Mouse (Mus musculus): Measurements from ENCODE around the gene Fgfr2. TPM values are rescaled to one million over a fixed set of nuclear protein-coding genes. Genes with fewer than 3 reads are reported as not detected.
A peak's percentile ranks its signal among the peaks of the same experiment; 100 is the strongest.

Fgfr2 gene
- polyA plus RNA-seq, 1 experiment from 2014 or later = 34.1 TPM

DNA sequence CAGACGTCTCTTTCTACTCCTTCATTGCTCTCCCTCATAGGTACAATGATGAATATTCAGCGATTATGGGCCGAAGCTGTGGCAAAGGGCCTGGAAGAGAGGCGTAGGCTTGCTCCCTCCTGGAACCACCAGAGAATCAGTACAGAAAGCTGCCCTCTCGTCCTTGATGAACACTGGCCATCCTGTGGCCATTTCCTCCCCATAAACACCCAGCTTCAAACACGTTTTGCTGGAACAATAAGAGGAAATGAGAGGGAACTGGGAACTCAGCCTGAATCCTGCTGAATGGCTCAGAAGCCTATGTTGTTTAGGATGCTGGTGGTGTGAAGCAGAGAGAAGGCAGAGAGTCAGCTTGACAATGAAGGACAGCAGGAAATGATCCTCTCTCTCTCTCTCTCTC lies 784.8 kb downstream of the Fgfr2 start:
- H3K27me3 ChIP-seq (replicated peaks) = no peaks in the 10 kb centered on the region
- H3K4me2 ChIP-seq = no peak overlapping the region
- H3K4me1 ChIP-seq (replicated peaks) = peaks cover 18% of the 10 kb centered on the region
- peak overlapping the region; percentile 16; the same call in 1 of the 2 replicates for H3K27ac ChIP-seq (ENCODE audit: poor library complexity, severe bottlenecking)
- ATAC-seq (ENCODE audit: insufficient number of reproducible peaks, low FRiP score) = no peak
- H3K9ac ChIP-seq = no peak overlapping the region
- 0 out of 2 replicates have a peak, but pooled peaks cover 4% of the 10 kb centered on the region for H3K9me3 ChIP-seq (replicated peaks)
- no peaks in the 10 kb centered on the region for H3K36me3 ChIP-seq
- H3K4me3 ChIP-seq = no peak overlapping the region
- 54% methylated on average over 6 of the region's 6 CpGs for WGBS

DNA sequence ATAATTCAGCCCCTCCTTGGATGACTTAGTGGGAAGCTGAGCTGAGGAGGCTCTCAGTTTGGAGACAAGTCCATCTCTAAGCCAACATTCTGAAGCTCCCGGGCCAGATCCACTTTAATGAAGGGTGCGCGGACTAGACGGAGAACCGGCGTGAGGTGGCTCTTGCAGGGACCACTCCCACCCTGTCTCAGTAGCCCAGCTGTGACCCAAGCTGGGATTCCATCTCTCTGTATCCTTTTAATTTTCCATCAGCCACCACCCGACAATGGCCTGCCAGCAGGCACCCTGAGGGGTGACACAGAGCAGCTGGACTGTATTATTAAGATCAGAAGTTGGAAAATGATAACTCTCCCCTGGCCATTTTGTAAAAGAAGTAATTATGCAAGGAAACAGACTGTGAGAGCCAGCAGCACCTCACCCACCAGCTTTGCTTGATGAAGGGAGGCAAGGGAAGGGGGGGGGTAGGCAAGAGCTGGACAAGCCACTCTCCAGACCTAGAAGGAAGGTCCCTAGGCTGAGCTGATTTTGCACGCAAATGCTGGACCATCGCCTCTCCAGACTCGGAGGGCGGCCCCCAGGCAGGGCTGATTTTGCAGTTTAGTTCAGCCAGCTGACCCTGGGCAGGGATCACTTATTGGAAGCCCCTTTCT lies 785.8 kb downstream of the Fgfr2 start:
- Histone ChIP-seq H3K4me3 (no peak overlapping the region), H3K9me3 (replicated peaks) (0 out of 2 replicates have a peak, but pooled peaks cover 4% of the 10 kb centered on the region), H3K4me1 (replicated peaks) (peaks cover 18% of the 10 kb centered on the region), H3K27ac (ENCODE audit: poor library complexity, severe bottlenecking) (no peak overlapping the region), H3K9ac (no peak overlapping the region), H3K27me3 (replicated peaks) (no peaks in the 10 kb centered on the region), H3K36me3 (no peaks in the 10 kb centered on the region), H3K4me2 (no peak overlapping the region)
- 75% methylated on average over 11 of the region's 11 CpGs for WGBS
- ATAC-seq (ENCODE audit: insufficient number of reproducible peaks, low FRiP score) = no peak

DNA sequence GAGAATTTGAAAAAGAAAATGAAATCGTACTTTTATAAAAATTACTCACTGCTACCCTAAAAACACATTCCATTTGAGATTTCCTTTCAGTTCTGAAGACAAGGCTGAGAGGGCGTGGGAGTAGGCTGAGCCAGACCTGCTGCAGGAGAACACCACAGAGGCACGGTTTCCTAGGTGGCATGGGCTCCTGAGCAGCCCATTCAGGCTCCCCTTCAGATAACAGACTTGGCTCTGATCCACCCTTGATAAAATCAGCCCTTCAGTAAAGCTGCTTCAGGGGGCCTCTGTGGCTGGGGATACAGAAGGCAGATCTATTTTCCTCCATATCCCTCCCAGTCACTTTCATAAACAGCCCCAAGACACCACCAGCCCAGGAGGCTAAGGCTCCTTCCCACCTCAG lies 786.4 kb downstream of the Fgfr2 start:
- ATAC-seq (ENCODE audit: insufficient number of reproducible peaks, low FRiP score) = no peak
- H3K4me2 ChIP-seq = no peak overlapping the region
- H3K27ac ChIP-seq (ENCODE audit: poor library complexity, severe bottlenecking) = no peak overlapping the region
- no peaks in the 10 kb centered on the region for H3K36me3 ChIP-seq
- no peak overlapping the region for H3K9ac ChIP-seq
- H3K9me3 ChIP-seq (replicated peaks) = 0 out of 2 replicates have a peak, but pooled peaks cover 4% of the 10 kb centered on the region
- WGBS = 44% methylated on average over 3 of the region's 3 CpGs
- H3K4me1 ChIP-seq (replicated peaks) = peaks cover 18% of the 10 kb centered on the region
- no peaks in the 10 kb centered on the region for H3K27me3 ChIP-seq (replicated peaks)
- no peak overlapping the region for H3K4me3 ChIP-seq

DNA sequence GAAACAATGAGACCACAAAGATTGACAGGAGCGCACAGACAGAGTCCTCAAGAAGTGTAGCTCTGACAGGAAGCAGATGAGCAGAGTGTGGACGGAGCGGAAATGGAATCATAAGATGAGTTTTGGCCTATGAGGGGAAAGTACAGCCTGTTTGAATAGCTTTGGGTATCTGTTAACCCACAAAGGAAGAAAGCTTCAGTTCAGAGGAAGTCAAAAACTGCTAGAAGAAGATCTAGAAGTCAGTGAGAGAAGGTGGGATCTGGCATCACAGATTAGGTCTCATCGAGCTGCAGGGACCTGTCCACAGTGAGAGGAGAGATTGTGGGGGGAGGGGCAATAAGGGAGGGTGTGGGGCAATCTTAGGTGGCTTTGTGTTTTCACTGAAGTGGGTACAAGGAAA lies 787.8 kb downstream of the Fgfr2 start:
- H3K9me3 ChIP-seq (replicated peaks) = 0 out of 2 replicates have a peak, but pooled peaks cover 4% of the 10 kb centered on the region
- H3K27me3 ChIP-seq (replicated peaks) = no peaks in the 10 kb centered on the region
- H3K4me3 ChIP-seq = no peak overlapping the region
- no peak overlapping the region for H3K4me2 ChIP-seq
- no peak overlapping the region for H3K9ac ChIP-seq
- no peak overlapping the region for H3K27ac ChIP-seq (ENCODE audit: poor library complexity, severe bottlenecking)
- 84% methylated on average over 4 of the region's 4 CpGs for WGBS
- H3K36me3 ChIP-seq = no peaks in the 10 kb centered on the region
- ATAC-seq (ENCODE audit: insufficient number of reproducible peaks, low FRiP score) = no peak
- peaks cover 18% of the 10 kb centered on the region for H3K4me1 ChIP-seq (replicated peaks)

DNA sequence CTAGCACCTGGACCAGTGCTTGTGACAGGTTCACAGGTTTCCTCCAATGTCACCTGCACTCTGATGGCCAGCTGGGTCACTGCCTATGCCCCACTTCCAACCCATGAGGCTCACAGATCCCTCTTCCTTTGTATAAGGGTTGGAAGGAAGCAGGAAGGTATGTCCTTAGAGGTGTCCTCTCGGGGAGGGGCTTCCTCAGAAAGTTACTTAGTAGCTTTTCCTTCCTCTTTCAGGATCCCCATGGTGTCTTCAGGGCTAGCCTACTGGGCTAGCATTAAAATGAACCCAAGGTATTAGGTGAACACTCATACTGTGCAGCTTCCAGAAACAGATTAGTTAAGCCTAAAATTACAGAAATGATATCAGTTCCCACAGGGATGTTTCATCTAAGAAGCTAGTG lies 790.1 kb downstream of the Fgfr2 start:
- Histone ChIP-seq H3K4me1 (replicated peaks) (peaks cover 11% of the 10 kb centered on the region), H3K27me3 (replicated peaks) (no peaks in the 10 kb centered on the region), H3K4me2 (no peak overlapping the region), H3K4me3 (no peak overlapping the region), H3K27ac (ENCODE audit: poor library complexity, severe bottlenecking) (no peak overlapping the region), H3K36me3 (no peaks in the 10 kb centered on the region), H3K9me3 (replicated peaks) (0 out of 2 replicates have a peak, but pooled peaks cover 4% of the 10 kb centered on the region), H3K9ac (no peak overlapping the region)
- no peak for ATAC-seq (ENCODE audit: insufficient number of reproducible peaks, low FRiP score)
- WGBS = 70% methylated on average over 1 of the region's 1 CpGs

DNA sequence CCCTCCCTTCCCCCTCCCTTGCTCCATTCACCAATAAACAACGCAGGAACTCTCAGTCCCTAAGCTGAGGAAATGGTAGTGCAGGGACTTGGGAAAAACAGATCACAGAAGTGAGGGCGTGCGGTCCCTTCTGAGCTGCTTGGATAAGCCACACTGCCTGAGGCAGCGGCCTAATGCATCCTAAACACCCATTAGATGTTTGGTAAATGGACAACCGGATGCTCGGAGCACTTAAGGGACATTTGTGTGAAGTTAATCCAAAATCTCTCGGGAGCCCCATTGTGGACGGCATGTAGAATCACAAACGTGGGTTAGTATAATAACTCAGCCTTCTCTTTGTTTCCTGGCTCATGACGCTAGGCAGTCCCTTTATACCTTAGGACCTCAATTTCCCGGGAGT lies 791.0 kb downstream of the Fgfr2 start:
- Histone ChIP-seq H3K27ac (ENCODE audit: poor library complexity, severe bottlenecking) (no peak overlapping the region), H3K4me2 (no peak overlapping the region), H3K4me3 (no peak overlapping the region), H3K36me3 (no peaks in the 10 kb centered on the region), H3K9me3 (replicated peaks) (0 out of 2 replicates have a peak, but pooled peaks cover 4% of the 10 kb centered on the region), H3K27me3 (replicated peaks) (no peaks in the 10 kb centered on the region), H3K4me1 (replicated peaks) (peaks cover 5% of the 10 kb centered on the region), H3K9ac (no peak overlapping the region)
- ATAC-seq (ENCODE audit: insufficient number of reproducible peaks, low FRiP score) = no peak
- 60% methylated on average over 11 of the region's 11 CpGs for WGBS

DNA sequence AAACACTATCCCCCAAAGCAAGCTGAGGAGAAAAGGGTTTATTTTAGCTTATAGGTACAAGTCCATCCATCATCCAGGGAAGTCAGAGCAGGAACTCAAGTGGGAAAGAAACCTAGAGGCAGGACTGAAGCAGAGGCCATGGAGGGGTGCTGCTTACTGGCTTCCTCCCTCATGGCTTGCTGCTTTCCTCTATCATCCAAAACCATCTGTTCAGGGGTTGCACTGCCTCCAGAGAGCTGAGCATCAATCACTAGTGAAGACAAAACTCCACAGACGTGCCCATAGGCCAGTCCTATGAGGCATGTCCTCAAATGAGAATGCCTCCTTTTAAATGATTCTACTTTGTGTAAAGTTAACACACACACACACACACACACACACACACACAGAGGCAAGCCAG lies 793.0 kb downstream of the Fgfr2 start:
- Histone ChIP-seq H3K9ac (no peak overlapping the region), H3K27ac (ENCODE audit: poor library complexity, severe bottlenecking) (no peak overlapping the region), H3K9me3 (replicated peaks) (no peaks in the 10 kb centered on the region), H3K4me3 (no peak overlapping the region), H3K36me3 (no peaks in the 10 kb centered on the region), H3K27me3 (replicated peaks) (no peaks in the 10 kb centered on the region), H3K4me2 (no peak overlapping the region), H3K4me1 (replicated peaks) (peaks cover 4% of the 10 kb centered on the region)
- ATAC-seq (ENCODE audit: insufficient number of reproducible peaks, low FRiP score) = no peak
- 41% methylated on average over 1 of the region's 1 CpGs for WGBS

DNA sequence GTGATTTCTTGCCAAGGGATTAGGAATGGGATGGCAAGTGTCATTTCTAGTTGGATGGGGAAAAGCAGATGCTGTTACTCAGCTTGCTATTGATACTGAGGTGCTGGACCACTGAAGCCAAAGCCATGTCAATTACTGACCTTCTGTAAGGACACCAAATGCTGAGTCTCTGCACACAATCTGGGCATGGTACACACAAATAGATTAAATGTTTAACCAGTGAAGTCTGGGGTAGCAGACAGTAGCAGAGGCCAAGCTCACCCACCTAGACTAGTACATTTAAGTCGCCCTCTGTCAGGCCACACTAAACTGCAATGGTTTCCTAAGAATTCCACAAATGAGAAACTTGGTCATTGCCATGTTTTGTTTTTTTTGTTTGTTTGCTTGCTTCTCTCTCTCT lies 794.5 kb downstream of the Fgfr2 start:
- 71% methylated on average over 1 of the region's 1 CpGs for WGBS
- Histone ChIP-seq H3K9me3 (replicated peaks) (no peaks in the 10 kb centered on the region), H3K4me2 (no peak overlapping the region), H3K4me3 (no peak overlapping the region), H3K27ac (ENCODE audit: poor library complexity, severe bottlenecking) (no peak overlapping the region), H3K27me3 (replicated peaks) (no peaks in the 10 kb centered on the region), H3K9ac (no peak overlapping the region), H3K36me3 (no peaks in the 10 kb centered on the region), H3K4me1 (replicated peaks) (peaks cover 4% of the 10 kb centered on the region)
- ATAC-seq (ENCODE audit: insufficient number of reproducible peaks, low FRiP score) = no peak

DNA sequence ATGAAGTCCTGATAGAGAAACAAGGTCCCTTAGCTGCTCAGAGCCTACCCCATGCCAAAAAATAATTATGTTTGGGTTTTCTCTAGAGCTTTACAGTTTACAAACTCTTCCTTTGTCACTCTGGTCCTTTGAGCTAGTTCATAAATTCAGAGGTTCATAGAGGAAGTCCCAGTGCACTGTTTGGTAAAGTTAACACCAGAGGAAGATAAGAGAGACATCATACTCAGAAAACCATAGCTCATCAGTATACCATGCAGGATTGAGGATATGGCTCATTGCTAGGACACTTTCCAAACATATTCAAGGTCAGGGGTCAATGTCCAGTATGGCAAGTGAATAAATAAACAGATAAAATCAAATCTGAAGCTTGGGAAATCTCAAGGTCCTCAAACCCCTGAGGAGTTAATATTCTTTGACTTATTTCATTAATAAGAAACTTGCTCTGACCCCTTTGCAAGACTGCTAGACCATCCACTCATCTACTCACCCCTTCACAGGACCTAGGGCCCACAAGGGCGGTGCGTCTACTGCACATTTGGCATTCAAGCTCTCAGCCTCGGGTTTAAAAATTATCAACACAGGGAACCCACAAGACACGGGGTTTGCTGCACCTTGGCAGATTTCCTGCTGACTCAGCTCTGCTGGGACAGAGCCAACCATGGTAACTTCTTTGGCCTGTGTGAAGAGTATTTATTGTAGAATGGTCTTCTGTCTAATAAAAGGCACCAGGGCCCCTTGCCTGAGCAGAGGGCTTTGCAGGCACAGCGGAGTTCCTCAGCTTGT lies 797.4 kb downstream of the Fgfr2 start:
- peaks cover 4% of the 10 kb centered on the region for H3K4me1 ChIP-seq (replicated peaks)
- no peak for ATAC-seq (ENCODE audit: insufficient number of reproducible peaks, low FRiP score)
- WGBS = 57% methylated on average over 5 of the region's 5 CpGs
- no peak overlapping the region for H3K4me2 ChIP-seq
- no peak overlapping the region for H3K4me3 ChIP-seq
- H3K36me3 ChIP-seq = no peaks in the 10 kb centered on the region
- H3K9me3 ChIP-seq (replicated peaks) = no peaks in the 10 kb centered on the region
- no peak overlapping the region for H3K9ac ChIP-seq
- no peak overlapping the region for H3K27ac ChIP-seq (ENCODE audit: poor library complexity, severe bottlenecking)
- H3K27me3 ChIP-seq (replicated peaks) = 0 out of 2 replicates have a peak, but pooled peaks cover 6% of the 10 kb centered on the region

DNA sequence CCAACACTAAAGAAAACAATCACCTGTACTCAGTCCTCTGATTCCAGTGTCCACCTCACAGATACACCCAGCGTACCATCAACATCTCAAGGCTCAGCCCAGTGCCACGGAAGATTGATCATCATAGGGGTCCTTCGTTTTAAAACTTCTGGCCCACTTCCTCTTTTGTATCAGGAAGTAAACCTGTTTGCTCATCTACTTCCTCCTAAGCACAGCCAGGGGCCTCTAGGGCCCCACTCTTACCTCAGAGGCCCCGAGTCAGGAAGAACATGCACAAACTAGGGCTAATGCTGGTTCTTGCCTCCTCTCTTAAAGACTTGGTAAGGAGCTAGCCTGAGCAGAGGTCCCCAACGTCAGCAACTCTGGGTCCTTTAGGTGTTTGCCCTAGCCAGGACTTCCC lies 799.7 kb downstream of the Fgfr2 start:
- H3K27me3 ChIP-seq (replicated peaks) = 0 out of 2 replicates have a peak, but pooled peaks cover 6% of the 10 kb centered on the region
- H3K4me2 ChIP-seq = no peak overlapping the region
- H3K4me3 ChIP-seq = no peak overlapping the region
- no peak overlapping the region for H3K27ac ChIP-seq (ENCODE audit: poor library complexity, severe bottlenecking)
- 68% methylated on average over 5 of the region's 5 CpGs for WGBS
- H3K9me3 ChIP-seq (replicated peaks) = no peaks in the 10 kb centered on the region
- no peak overlapping the region for H3K9ac ChIP-seq
- H3K4me1 ChIP-seq (replicated peaks) = peaks cover 4% of the 10 kb centered on the region
- H3K36me3 ChIP-seq = no peaks in the 10 kb centered on the region
- ATAC-seq (ENCODE audit: insufficient number of reproducible peaks, low FRiP score) = no peak

DNA sequence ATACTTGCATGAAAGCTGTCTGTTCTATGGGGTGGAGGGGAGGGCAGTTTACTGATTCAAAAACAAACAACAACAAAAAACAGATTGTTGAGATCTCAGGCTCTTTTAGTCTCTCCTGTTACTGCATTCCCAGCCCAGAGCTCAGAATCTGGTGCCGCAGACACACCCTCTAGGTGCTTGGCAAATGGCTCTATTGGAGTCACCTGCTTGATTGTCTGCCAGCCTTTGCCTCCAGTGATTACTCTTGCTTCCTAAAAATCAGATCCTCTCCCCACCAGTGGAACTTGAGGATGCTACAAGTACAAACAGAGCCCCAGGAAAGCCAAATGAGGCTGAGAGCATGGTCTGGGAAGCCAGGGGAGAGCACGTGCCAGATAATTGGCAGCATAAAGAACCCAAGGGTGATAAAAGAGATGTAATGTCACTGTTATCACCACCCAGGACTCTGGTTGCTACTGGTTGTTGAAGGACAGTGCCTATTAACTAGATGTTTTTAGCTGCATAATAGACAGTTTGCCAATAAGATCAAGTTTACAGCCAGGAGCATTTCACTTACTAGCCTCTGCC lies 801.7 kb downstream of the Fgfr2 start:
- no peak overlapping the region for H3K4me2 ChIP-seq
- no peaks in the 10 kb centered on the region for H3K9me3 ChIP-seq (replicated peaks)
- no peak overlapping the region for H3K27ac ChIP-seq (ENCODE audit: poor library complexity, severe bottlenecking)
- no peak for ATAC-seq (ENCODE audit: insufficient number of reproducible peaks, low FRiP score)
- WGBS = 57% methylated on average over 2 of the region's 2 CpGs
- peaks cover 8% of the 10 kb centered on the region for H3K4me1 ChIP-seq (replicated peaks)
- H3K4me3 ChIP-seq = no peak overlapping the region
- no peak overlapping the region for H3K9ac ChIP-seq
- peaks cover 9% of the 10 kb centered on the region; the same call in 1 of the 2 replicates for H3K27me3 ChIP-seq (replicated peaks)
- no peaks in the 10 kb centered on the region for H3K36me3 ChIP-seq
